Mouse (Mus musculus) adipocyte (in vitro differentiated cells): ENCODE results near the gene 4930535I16Rik.
A peak's percentile ranks its signal among the peaks of the same experiment; 100 is the strongest.

Experiments used
- DNase-seq: peaks from one replicate; pipeline ENCODE4 v3.0.0-alpha.2; 2016; ENCODE audit warnings: low spot score

4930535I16Rik gene

DNA sequence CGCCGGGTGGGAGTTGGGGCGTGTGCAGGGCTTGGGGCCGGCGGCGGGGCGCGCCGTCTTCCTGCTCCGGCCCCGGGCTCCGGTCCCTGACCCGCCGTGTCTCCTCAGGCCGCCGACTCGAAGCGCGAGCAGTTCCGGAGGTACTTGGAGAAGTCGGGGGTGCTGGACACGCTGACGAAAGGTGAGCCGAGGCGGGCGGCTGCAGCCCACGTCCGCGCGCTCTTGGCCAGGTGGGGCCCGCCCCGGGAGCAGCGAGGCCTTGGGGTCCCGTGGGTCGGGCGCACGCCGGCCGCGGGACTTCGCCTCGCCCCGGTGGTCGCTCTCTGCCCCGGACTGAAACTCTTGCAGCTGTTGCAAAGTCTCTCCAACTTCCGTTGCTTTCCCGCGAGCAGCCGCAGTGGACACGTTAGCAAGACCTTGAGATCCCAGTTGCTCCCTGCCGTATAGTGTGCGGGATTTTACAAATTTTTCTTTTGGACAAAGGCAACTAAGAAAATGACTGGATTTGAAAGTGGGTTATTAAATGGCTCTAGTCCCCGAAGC is 12.6 kb downstream of the 4930535I16Rik start:
- peak; percentile 45 for DNase-seq

DNA sequence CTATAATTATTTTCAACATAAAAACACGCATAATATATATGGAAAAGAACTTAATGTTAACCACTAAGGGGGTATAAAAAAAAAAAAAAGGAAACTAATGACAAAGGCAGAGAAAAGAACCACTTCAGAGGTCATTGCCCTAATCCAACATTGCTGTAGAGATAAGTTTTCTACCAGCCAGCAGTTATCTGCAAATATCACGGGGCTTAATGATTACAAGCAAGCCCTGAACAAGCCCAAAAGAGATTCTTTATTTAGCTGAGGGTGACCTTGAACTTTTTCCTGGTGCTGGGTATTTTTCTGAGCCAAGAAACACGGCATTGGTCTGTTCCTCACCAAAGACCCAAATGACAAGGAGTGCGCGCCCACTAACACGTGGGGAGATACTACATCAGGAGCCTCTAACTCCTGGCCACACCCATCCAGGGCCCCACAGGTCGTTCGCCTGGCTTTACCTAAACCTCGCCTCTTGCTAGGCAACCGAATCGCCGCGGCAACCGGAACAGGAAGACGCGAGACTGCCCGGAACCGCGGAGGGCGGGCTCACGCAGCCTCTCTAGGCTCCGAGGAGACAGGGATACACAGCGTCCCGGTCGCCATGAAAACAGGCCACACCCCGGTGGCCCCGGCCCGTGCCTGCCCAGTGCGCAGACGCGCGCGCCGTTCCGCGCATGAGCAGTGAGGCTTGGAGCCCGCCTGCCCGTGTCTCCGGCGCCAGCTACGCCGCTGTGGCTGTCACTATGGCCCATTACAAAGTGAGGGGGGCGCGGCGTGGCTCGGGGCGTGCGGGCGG is 13.3 kb downstream of the 4930535I16Rik start, which contains the start of gene Mycbp:
Gene Mycbp (plus strand): TSS at position 500 of the 793 bp plus-strand sequence.
- peak; percentile 97 for DNase-seq

DNA sequence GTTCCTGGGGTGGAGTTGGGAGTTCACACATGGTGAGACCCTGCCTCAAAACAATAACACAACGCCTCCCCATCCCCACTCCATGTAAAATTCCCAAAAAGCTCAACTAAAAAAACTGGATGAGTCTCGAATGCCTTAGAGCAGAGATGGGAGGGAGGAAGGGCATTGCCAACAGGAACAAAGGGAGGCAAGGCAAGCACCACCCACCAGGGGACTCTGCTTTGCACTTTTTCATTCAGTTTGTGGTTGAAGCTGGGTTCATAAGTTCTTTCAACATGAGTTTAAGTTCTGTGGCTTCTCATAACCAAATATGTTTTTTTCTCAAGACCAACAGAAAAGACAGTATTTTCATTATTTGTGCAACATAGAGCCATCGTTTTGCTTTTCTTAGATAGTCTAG is 14.4 kb downstream of the 4930535I16Rik start:
- no peak for DNase-seq

DNA sequence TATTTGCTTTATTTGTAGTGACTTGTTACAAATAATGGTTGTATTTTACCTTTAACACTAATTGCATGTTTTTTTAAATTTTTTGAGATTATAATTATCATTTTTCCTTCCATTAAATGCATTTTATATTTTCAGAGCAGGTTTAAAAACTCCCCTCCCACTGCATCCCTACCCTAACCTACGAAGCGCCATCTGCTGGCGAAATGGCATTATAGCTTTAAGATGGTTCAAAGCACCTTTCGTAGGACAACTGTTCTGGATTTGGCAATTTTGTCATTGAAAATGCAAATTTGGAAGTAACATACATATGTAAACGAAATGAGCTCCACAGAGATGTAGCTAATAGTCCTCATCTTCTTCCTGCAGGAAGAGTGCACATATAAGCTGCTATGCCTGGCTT is 19.1 kb downstream of the 4930535I16Rik start:
- DNase-seq: peak; percentile 70

DNA sequence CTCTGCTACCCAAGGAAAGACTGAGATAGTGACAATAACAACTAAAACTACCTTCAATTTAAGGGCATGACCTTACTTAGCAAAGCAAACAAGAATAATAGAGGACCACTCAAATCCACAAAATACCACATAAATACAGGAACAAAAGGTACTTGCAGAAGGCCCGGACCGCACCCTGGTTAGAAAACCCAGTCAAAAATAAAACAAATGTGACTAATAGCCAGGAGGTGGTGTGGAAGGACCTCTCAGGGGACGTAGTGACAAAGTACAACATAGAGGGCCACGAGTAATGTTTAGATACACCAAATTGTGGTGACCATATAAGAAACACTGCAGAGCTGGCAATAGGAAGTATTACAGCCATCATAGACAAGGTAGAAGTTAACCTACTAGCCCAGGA is 23.5 kb downstream of the 4930535I16Rik start:
- no peak for DNase-seq

DNA sequence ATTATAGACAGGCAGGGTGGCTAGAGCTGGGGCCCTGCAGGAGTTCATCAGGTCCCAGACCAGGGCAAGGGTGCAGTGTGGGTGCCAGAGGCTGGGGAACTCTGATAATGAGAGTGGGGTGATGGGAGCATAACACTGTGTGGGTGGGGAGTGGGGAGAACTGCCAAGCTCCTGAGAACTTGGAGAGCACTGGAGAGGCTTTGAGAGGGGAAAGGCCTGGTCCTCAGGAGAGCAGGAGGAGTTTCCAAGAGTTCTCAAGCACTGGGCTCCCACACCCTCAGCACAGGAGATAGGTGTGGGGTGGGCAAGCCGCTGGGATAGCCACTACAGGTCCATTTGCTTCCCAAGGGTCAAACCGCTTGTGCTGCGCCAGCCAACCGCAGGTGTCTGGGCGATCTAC is 24.1 kb downstream of the 4930535I16Rik start:
- DNase-seq: peak; percentile 43
